Mouse (Mus musculus) forebrain, embryonic 14.5 days (tissue): ENCODE measurements around the gene Tmprss12. TPM values are rescaled to one million over a fixed set of nuclear protein-coding genes. Genes with fewer than 3 reads are reported as not detected.

Source experiments
- ATAC-seq: fragments of 200-750 bp; cut with Nextera tagmentation; 2 replicates; pipeline ENCODE4 v1.8.0; 2017; ENCODE audit warnings: mild to moderate bottlenecking, moderate library complexity
- DNase-seq: peaks from one replicate; pipeline ENCODE4 v3.0.0-alpha.2; 2015; ENCODE audit warnings: low spot score
- H3K27ac ChIP-seq: fragments of 300-500 bp; sonication (generic); 2 replicates; pipeline ENCODE4 v1.5.1; 2014; ENCODE audit warnings: low read depth, mild to moderate bottlenecking, control low read depth, low read length, moderate library complexity
- H3K27me3 ChIP-seq: fragments of 300-500 bp; sonication (generic); replicated peaks from 2 replicates; pipeline ENCODE4 v1.6.1; 2014; ENCODE audit warnings: low read length, control low read depth, mixed read lengths; ENCODE audit not compliant: control insufficient read depth, insufficient read depth
- H3K36me3 ChIP-seq: fragments of 300-500 bp; sonication (generic); 2 replicates; pipeline ENCODE4 v1.6.1; 2014; ENCODE audit warnings: low read length, control low read depth; ENCODE audit not compliant: control insufficient read depth, insufficient read depth
- H3K4me1 ChIP-seq: fragments of 300-500 bp; sonication (generic); 2 replicates; pipeline ENCODE4 v1.6.1; 2014; ENCODE audit warnings: antibody characterized with exemption, low read length, control low read depth; ENCODE audit not compliant: control insufficient read depth, insufficient read depth
- H3K4me2 ChIP-seq: fragments of 300-500 bp; sonication (generic); 2 replicates; pipeline ENCODE4 v1.6.1; 2014; ENCODE audit warnings: mild to moderate bottlenecking, control low read depth, low read length
- H3K4me3 ChIP-seq: fragments of 300-500 bp; sonication (generic); 2 replicates; pipeline ENCODE4 v1.5.1; 2014; ENCODE audit warnings: low read depth, low read length, control low read depth
- H3K9ac ChIP-seq: fragments of 300-500 bp; sonication (generic); 2 replicates; pipeline ENCODE4 v1.6.1; 2014; ENCODE audit warnings: mild to moderate bottlenecking, low read length, control low read depth, moderate library complexity
- H3K9me3 ChIP-seq: fragments of 300-500 bp; sonication (generic); replicated peaks from 2 replicates; pipeline ENCODE4 v1.6.1; 2016; ENCODE audit warnings: low read length, control low read depth, mixed read lengths; ENCODE audit not compliant: control insufficient read depth
- WGBS: fragments of 180-500 bp; shearing (Covaris S2); extraction: QIAGEN DNeasy Blood & Tissue Kit; methylation state at CpG from one replicate; pipeline ENCODE4 v1.1.7; 2014; 5-methylcytosine and 5-hydroxymethylcytosine counted together
- polyA plus RNA-seq: library from polyadenylated mRNA; unstranded; fragments of >200 nt; fragmentation: Nextera tagmentation; extraction: Ambion mirVana; gene quantifications from 2 replicates; pipeline ENCODE4 v1.2.1, GENCODE M21; 2014

Gene Tmprss12
- polyA plus RNA-seq = not detected in 2 replicates

- H3K36me3 ChIP-seq = no peaks in the 10 kb centered on the region
- no peak for ATAC-seq
- H3K9ac ChIP-seq = no peak within 1 kb of the TSS
- no peak within 1 kb of the TSS for H3K27ac ChIP-seq
- no peak within 1 kb of the TSS for H3K4me2 ChIP-seq
- WGBS = 95% methylated on average over 20 of the region's 20 CpGs
- H3K4me3 ChIP-seq = no peak within 1 kb of the TSS
- no peak for DNase-seq
- no peaks in the 10 kb centered on the region for H3K27me3 ChIP-seq
- no peaks in the 10 kb centered on the region for H3K4me1 ChIP-seq
- H3K9me3 ChIP-seq = no peaks in the 10 kb centered on the region
Measured at GRCm38 (mm10) chr15:100280626-100281025, at the start of gene Tmprss12. Gene Tmprss12, plus strand, starts transcription at chr15:100280837.

- ATAC-seq = no peak
- Histone ChIP-seq H3K27ac (no peak overlapping the region), H3K4me2 (no peak overlapping the region), H3K9me3 (no peaks in the 10 kb centered on the region), H3K27me3 (no peaks in the 10 kb centered on the region), H3K9ac (no peak overlapping the region), H3K4me3 (no peak overlapping the region), H3K36me3 (peaks cover 35% of the 10 kb centered on the region), H3K4me1 (peaks cover 10% of the 10 kb centered on the region)
- 84% methylated on average over 14 of the region's 14 CpGs for WGBS
- no peak for DNase-seq
Measured at GRCm38 (mm10) chr15:100231616-100232525, 48.8 kb upstream of the Tmprss12 start.

DNA sequence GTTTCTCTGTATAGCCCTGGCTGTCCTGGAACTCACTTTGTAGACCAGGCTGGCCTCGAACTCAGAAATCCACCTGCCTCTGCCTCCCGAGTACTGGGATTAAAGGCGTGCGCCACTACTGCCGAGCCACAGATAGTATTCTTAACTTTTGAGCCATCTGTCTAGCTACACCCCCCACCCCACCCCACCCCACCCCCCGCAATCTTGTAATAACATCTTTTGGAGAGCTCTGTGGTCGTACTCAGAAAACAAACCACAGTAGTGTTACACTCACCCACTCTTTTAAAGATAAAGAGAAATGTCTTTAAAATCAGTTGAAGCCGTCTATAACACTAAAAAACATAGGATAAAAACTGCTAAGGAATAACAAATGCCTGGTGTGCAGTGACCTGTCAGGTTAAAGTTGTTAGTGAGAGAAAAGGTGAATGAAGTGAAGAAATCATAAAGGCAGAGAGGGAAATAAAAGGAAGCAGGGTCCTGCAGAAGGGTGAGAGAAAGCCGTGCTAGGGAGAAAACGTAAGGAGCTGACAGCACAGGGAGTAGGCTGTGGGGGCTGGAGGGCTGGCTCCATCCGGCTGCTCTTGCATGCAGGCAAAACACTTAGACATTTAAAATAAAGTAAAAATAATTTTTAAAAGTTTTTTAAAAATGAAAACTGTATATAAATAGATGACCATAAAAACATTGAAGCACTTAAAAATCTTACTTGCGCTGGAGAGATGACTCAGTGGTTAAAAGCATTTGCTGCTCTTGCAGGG lies 45.2 kb upstream of the Tmprss12 start:
- H3K4me1 ChIP-seq = no peaks in the 10 kb centered on the region
- H3K4me3 ChIP-seq = no peak overlapping the region
- H3K36me3 ChIP-seq = peaks cover 57% of the 10 kb centered on the region
- DNase-seq = no peak
- no peak overlapping the region for H3K4me2 ChIP-seq
- no peak for ATAC-seq
- 95% methylated on average over 12 of the region's 12 CpGs for WGBS
- no peak overlapping the region for H3K9ac ChIP-seq
- no peak overlapping the region for H3K27ac ChIP-seq
- no peaks in the 10 kb centered on the region for H3K27me3 ChIP-seq
- no peaks in the 10 kb centered on the region for H3K9me3 ChIP-seq

DNA sequence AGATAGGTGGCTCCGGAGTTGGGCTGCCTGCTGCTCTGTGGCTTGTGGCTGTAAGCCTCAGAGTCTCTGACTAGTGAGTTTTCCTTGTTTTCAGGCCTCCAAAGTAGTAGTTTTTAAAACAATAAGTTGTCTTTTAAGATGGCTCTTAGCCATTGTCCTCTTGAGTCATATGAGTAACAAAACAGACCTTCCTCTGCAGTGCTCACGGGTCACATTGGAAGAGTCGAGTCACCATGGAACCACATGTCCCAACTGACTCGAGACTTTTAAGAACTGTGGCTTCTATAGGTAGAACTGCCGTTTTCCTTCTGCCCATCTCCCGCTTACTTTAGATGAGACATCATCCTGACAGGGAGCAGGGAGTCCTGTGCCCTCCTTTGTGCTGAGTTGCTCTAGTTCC lies 43.7 kb upstream of the Tmprss12 start:
- ATAC-seq = no peak
- Histone ChIP-seq H3K4me1 (no peaks in the 10 kb centered on the region), H3K9ac (no peak overlapping the region), H3K36me3 (peaks cover 70% of the 10 kb centered on the region), H3K4me3 (no peak overlapping the region), H3K9me3 (no peaks in the 10 kb centered on the region), H3K4me2 (no peak overlapping the region), H3K27me3 (no peaks in the 10 kb centered on the region), H3K27ac (no peak overlapping the region)
- DNase-seq = no peak
- 93% methylated on average over 6 of the region's 6 CpGs for WGBS

- no peak overlapping the region for H3K9ac ChIP-seq
- ATAC-seq (no peak), DNase-seq (no peak)
- H3K36me3 ChIP-seq = peaks cover 65% of the 10 kb centered on the region
- no peaks in the 10 kb centered on the region for H3K27me3 ChIP-seq
- H3K4me3 ChIP-seq = no peak overlapping the region
- H3K9me3 ChIP-seq = no peaks in the 10 kb centered on the region
- no peak overlapping the region for H3K4me2 ChIP-seq
- no peaks in the 10 kb centered on the region for H3K4me1 ChIP-seq
- 94% methylated on average over 6 of the region's 6 CpGs for WGBS
- no peak overlapping the region for H3K27ac ChIP-seq
Measured at GRCm38 (mm10) chr15:100241780-100242179, 38.9 kb upstream of the Tmprss12 start.

DNA sequence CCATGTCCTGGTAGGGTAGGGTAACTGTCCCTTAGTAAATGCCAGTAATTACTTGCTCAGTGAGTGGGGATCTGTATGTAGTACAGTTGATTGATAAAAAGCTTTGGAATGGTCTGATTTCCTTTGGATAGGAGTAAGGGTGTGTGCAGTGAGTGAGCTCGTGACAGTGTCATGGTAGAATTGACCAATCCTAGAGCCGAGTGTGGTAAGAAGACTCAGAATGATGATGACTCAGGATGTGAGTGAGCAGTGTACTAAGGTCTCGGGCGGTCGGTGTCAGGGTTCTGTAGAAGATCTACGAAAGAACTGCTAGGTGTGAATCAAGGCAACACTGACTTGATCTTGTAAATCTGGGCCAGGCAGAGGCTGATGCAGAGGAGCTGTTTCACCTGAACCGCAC lies 34.7 kb upstream of the Tmprss12 start:
- no peaks in the 10 kb centered on the region for H3K9me3 ChIP-seq
- peaks cover 77% of the 10 kb centered on the region for H3K36me3 ChIP-seq
- H3K4me2 ChIP-seq = no peak overlapping the region
- DNase-seq = no peak
- no peak overlapping the region for H3K27ac ChIP-seq
- no peak overlapping the region for H3K9ac ChIP-seq
- WGBS = 96% methylated on average over 7 of the region's 7 CpGs
- ATAC-seq = no peak
- H3K4me1 ChIP-seq = no peaks in the 10 kb centered on the region
- no peaks in the 10 kb centered on the region for H3K27me3 ChIP-seq
- no peak overlapping the region for H3K4me3 ChIP-seq

DNA sequence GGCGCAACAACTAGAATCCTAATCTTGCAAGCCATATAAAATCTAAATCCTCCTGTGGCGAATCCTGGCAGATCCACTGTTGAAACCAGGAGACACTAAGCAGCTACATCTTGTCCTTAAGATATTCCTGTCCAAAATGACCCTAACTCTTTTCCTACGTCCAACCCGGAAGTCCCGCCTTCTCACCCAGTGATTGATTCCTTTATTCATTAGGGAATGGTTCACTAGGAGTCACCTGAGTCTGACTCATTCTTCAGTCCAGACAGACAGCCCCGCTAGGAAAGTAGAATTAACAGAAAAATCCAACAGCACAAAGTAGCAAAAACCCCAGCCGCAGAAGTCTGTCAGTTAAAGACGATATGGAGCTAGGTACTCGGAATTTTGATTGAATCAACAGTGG lies 33.3 kb upstream of the Tmprss12 start:
- Histone ChIP-seq H3K27me3 (no peaks in the 10 kb centered on the region), H3K27ac (no peak overlapping the region), H3K36me3 (peaks cover 78% of the 10 kb centered on the region), H3K9me3 (no peaks in the 10 kb centered on the region), H3K9ac (no peak overlapping the region), H3K4me1 (no peaks in the 10 kb centered on the region), H3K4me2 (no peak overlapping the region), H3K4me3 (no peak overlapping the region)
- DNase-seq (no peak), ATAC-seq (no peak)
- WGBS = 93% methylated on average over 9 of the region's 9 CpGs

DNA sequence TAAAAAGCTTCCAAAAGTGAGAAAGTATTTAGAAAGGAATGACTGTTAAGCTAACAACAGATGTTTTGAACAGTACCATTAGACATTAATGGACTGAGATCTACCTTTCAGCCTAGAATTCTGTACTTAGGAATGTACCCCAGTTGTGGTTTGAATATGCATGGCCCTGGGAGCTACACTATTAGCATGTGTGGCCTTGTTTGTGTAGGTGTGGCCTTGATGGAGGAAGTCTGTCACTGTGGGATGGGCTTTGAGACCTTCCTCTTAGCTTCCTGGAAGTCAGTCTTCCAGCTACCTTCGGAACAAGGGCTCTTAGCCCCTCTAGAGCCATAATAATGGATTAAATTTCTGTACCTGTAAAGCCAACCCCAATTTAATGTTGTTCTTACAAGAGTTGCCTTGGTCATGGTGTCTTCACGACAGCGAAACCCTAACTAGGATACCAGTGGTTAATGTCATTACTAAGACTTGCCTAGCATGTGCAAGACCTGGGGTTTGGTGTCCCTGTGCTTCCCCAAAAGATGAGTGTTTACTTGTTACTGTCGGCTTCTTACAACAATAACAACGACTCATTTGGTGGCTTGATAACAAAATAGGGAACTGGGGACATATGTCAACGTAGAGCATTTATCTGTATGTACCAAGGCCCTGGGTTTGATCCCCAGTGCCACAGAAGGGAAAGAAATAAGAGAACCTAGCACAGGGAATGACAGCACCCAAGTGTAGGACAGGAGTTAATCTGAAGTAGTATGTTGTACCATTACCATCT lies 31.8 kb upstream of the Tmprss12 start:
- no peak for ATAC-seq
- Histone ChIP-seq H3K4me1 (no peaks in the 10 kb centered on the region), H3K36me3 (peaks cover 87% of the 10 kb centered on the region), H3K4me3 (no peak overlapping the region), H3K9ac (no peak overlapping the region), H3K27ac (no peak overlapping the region), H3K9me3 (no peaks in the 10 kb centered on the region), H3K27me3 (no peaks in the 10 kb centered on the region), H3K4me2 (no peak overlapping the region)
- 96% methylated on average over 6 of the region's 6 CpGs for WGBS
- no peak for DNase-seq
